ENCODE assay signal across 31 mouse cellular contexts in the genomic region with DNA sequence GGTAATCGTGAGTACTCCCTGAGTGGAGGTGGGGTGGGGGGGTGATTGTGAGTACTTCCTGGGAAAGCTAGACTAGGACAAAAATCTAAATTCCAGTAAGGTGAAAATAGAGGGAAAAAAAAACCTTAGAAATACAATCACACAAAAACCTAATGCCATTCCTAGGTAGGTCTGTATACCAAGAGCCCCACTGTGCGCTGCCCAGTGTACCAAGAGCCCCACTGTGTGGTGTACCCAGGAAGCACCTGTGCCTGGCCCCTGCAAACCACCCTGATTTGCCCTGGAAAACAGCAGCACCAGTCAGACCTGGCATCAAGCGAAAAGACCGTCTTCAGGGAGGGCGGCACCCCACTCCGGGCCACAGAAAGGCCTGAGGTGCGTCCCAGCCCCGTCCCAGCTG.
"Had no signal": no experiment of that assay in that cellular context is flagged by ENCODE, and none has a peak within 500 bp of the region (broad histone marks: within the 10 kb centered on the region; RNA-seq: fewer than 3 reads in every experiment).

No protein-coding gene starts in this region.

- H3K9me3 ChIP-seq: heart, embryonic 10.5 days; heart, embryonic 15.5 days; hindbrain, embryonic 13.5 days; hindbrain, embryonic 15.5 days; intestine, embryonic 15.5 days; kidney, embryonic 15.5 days had no signal

- H3K4me3 ChIP-seq: heart, embryonic 10.5 days; heart, embryonic 12.5 days; heart, embryonic 13.5 days; heart, embryonic 15.5 days; hindbrain, embryonic 10.5 days; hindbrain, embryonic 12.5 days; hindbrain, embryonic 13.5 days; hindbrain, embryonic 15.5 days; intestine, embryonic 15.5 days; kidney, embryonic 15.5 days; layer of hippocampus, adult 2 months had no signal

- H3K36me3 ChIP-seq: heart, embryonic 10.5 days; heart, embryonic 12.5 days; heart, embryonic 15.5 days; hindbrain, embryonic 10.5 days; hindbrain, embryonic 12.5 days; hindbrain, embryonic 13.5 days; hindbrain, embryonic 15.5 days; intestine, embryonic 15.5 days; kidney, embryonic 15.5 days had no signal

- H3K27me3 ChIP-seq: hindbrain, embryonic 15.5 days; intestine, embryonic 15.5 days; kidney, embryonic 15.5 days had no signal

- H3K4me1 ChIP-seq: heart, embryonic 12.5 days; heart, embryonic 13.5 days; heart, embryonic 15.5 days; intestine, embryonic 15.5 days had no signal

- H3K9ac ChIP-seq: heart, embryonic 12.5 days; heart, embryonic 13.5 days; heart, embryonic 15.5 days; hindbrain, embryonic 12.5 days; hindbrain, embryonic 13.5 days; hindbrain, embryonic 14.5 days; hindbrain, embryonic 15.5 days; intestine, embryonic 15.5 days; kidney, embryonic 15.5 days had no signal

- H3K4me2 ChIP-seq: heart, embryonic 11.5 days; heart, embryonic 12.5 days; heart, embryonic 13.5 days; heart, embryonic 15.5 days; hindbrain, embryonic 12.5 days; hindbrain, embryonic 13.5 days; hindbrain, embryonic 14.5 days; hindbrain, embryonic 15.5 days; intestine, embryonic 15.5 days; kidney, embryonic 15.5 days had no signal

- ATAC-seq: inflammation-experienced regulatory T-cells, adult 6 months; intestine, embryonic 15.5 days; intestine, embryonic 16.5 days; intestine, postnatal 0 days had no signal

- DNase-seq: heart, postnatal 10 days; heart, postnatal 14 days; heart, postnatal 36 days; heart, postnatal 4 days; kidney, adult 11 months; kidney, adult 18-20 months; kidney, adult 2 months; kidney, adult 8-10 months; kidney, adult 9 months; kidney, postnatal 14 days; kidney, postnatal 25 days; kidney, postnatal 36 days; layer of hippocampus, adult 9-11 months; layer of hippocampus, postnatal 36 days had no signal

- H3K27ac ChIP-seq: heart, embryonic 10.5 days; heart, embryonic 13.5 days; heart, embryonic 15.5 days; hindbrain, embryonic 10.5 days; hindbrain, embryonic 12.5 days; hindbrain, embryonic 13.5 days; hindbrain, embryonic 14.5 days; hindbrain, embryonic 15.5 days; intestine, embryonic 15.5 days; kidney, embryonic 15.5 days; kidney, postnatal 0 days; layer of hippocampus, adult 2 months had no signal
